Mouse (Mus musculus) lung, adult 2 months (tissue): ENCODE results near the gene Ehd1. TPM values are rescaled to one million over a fixed set of nuclear protein-coding genes. Genes with fewer than 3 reads are reported as not detected.

Experiments used
- DNase-seq: peaks from one replicate; pipeline ENCODE4 v3.0.0; 2022
- H3K4me1 ChIP-seq: fragments of 200-500 bp; 2 replicates; pipeline ENCODE4 v1.6.1; 2011; ENCODE audit warnings: low read length; ENCODE audit not compliant: control insufficient read depth, insufficient read depth
- H3K4me3 ChIP-seq: fragments of 200-500 bp; replicated peaks from 2 replicates; pipeline ENCODE3; 2011; ENCODE audit warnings: low read depth, mild to moderate bottlenecking, control low read depth, low read length; ENCODE audit errors: extremely low read depth
- CTCF ChIP-seq: fragments of 200-500 bp; IDR thresholded peaks from 2 replicates; pipeline ENCODE4 v1.5.1; 2011; ENCODE audit warnings: mild to moderate bottlenecking, low read length, control low read depth; ENCODE audit not compliant: insufficient read depth
- POLR2A ChIP-seq: fragments of 200-500 bp; IDR thresholded peaks from 2 replicates; pipeline ENCODE4 v1.6.1; 2011; ENCODE audit warnings: low read depth, mild to moderate bottlenecking, control low read depth, low read length, borderline replicate concordance; ENCODE audit errors: extremely low read depth
- WGBS: fragments of 180-500 bp; shearing (Covaris S2); methylation state at CpG from one replicate; pipeline ENCODE4 v1.1.7; 2018; 5-methylcytosine and 5-hydroxymethylcytosine counted together
- polyA plus RNA-seq: library from polyadenylated mRNA; depleted of rRNA; stranded (reverse); fragments of >200 nt; gene quantifications from 2 replicates; pipeline ENCODE4 v1.2.3, GENCODE M21; 2012; rRNA removed

Ehd1 gene
- polyA plus RNA-seq, result 399 and 593 TPM in 2 replicates

GRCm38 (mm10) chr19:6276426-6277421 is at the start of gene Ehd1:
Ehd1 (plus strand) TSS chr19:6276725.
- Histone ChIP-seq H3K4me3 (peak within 1 kb of the TSS; percentile 90), H3K4me1 (peaks cover 22% of the 10 kb centered on the region)
- WGBS, result under 1% methylated on average over 101 of the region's 106 CpGs
- TF ChIP-seq CTCF (peak; percentile 41; the same call in 1 of the 2 replicates), POLR2A (peak; percentile 81; the same call in 1 of the 2 replicates)
- DNase-seq, result peak; percentile 96

- 89% methylated on average over 14 of the region's 14 CpGs for WGBS
- no peak overlapping the region for H3K4me3 ChIP-seq
- H3K4me1 ChIP-seq, result no peaks in the 10 kb centered on the region
- no peak for DNase-seq
- TF ChIP-seq CTCF (no peak), POLR2A (no peak)
Observed at GRCm38 (mm10) chr19:6226763-6227162, 49.8 kb upstream of the Ehd1 start.

GRCm38 (mm10) chr19:6227864-6228263 is 48.7 kb upstream of the Ehd1 start:
- Histone ChIP-seq H3K4me1 (no peaks in the 10 kb centered on the region), H3K4me3 (no peak overlapping the region)
- WGBS, result 90% methylated on average over 4 of the region's 4 CpGs
- DNase-seq, result no peak
- no peak for TF ChIP-seq POLR2A
- no peak for TF ChIP-seq CTCF

GRCm38 (mm10) chr19:6230411-6230810 is 46.1 kb upstream of the Ehd1 start:
- 84% methylated on average over 4 of the region's 4 CpGs for WGBS
- Histone ChIP-seq H3K4me3 (no peak overlapping the region), H3K4me1 (peaks cover 5% of the 10 kb centered on the region)
- no peak for DNase-seq
- TF ChIP-seq CTCF (no peak), POLR2A (no peak)

- DNase-seq, result no peak
- no peak overlapping the region for H3K4me3 ChIP-seq
- 78% methylated on average over 2 of the region's 2 CpGs for WGBS
- TF ChIP-seq POLR2A (no peak), CTCF (no peak)
- peaks cover 5% of the 10 kb centered on the region for H3K4me1 ChIP-seq
Observed at GRCm38 (mm10) chr19:6231036-6231435, 45.5 kb upstream of the Ehd1 start.

- 84% methylated on average over 16 of the region's 16 CpGs for WGBS
- Histone ChIP-seq H3K4me3 (no peak overlapping the region), H3K4me1 (peaks cover 7% of the 10 kb centered on the region)
- DNase-seq, result no peak
- TF ChIP-seq CTCF, result no peak
- no peak for TF ChIP-seq POLR2A
Observed at GRCm38 (mm10) chr19:6233647-6234046, 42.9 kb upstream of the Ehd1 start.

- Histone ChIP-seq H3K4me3 (peak overlapping the region; percentile 33), H3K4me1 (peaks cover 7% of the 10 kb centered on the region)
- WGBS, result 63% methylated on average over 11 of the region's 11 CpGs
- no peak for DNase-seq
- no peak for TF ChIP-seq POLR2A
Observed at GRCm38 (mm10) chr19:6234337-6235083, 42.0 kb upstream of the Ehd1 start.

GRCm38 (mm10) chr19:6235084-6236052 is 41.2 kb upstream of the Ehd1 start, which contains the start of gene Ppp2r5b:
Ppp2r5b (minus strand) TSS chr19:6235872.
- DNase-seq, result peak; percentile 93
- Histone ChIP-seq H3K4me1 (peaks cover 7% of the 10 kb centered on the region), H3K4me3 (peak within 1 kb of the TSS; percentile 93)
- WGBS, result 2% methylated on average over 48 of the region's 48 CpGs
- no peak for TF ChIP-seq CTCF
- TF ChIP-seq POLR2A, result peak; percentile 70; the same call in 1 of the 2 replicates
